Mouse (Mus musculus) bone marrow macrophage, adult 2 months (primary cell): ENCODE data around the gene Serinc2. TPM values are rescaled to one million over a fixed set of nuclear protein-coding genes. Genes with fewer than 3 reads are reported as not detected.

ENCODE experiments used
- H3K27ac ChIP-seq: 2 replicates; pipeline ENCODE4 v1.5.1; 2012; ENCODE audit warnings: low read depth, low read length; ENCODE audit not compliant: insufficient read depth
- H3K4me1 ChIP-seq: 2 replicates; pipeline ENCODE4 v1.6.1; 2012; ENCODE audit warnings: low read length; ENCODE audit not compliant: control insufficient read depth, insufficient read depth
- H3K4me3 ChIP-seq: 2 replicates; pipeline ENCODE4 v1.5.1; 2012; ENCODE audit warnings: mild to moderate bottlenecking, low read length, moderate library complexity; ENCODE audit not compliant: insufficient read depth
- CTCF ChIP-seq: IDR thresholded peaks from 2 replicates; pipeline ENCODE4 v1.5.1; 2012; ENCODE audit warnings: low read depth, mild to moderate bottlenecking, low read length, moderate library complexity
- POLR2A ChIP-seq: IDR thresholded peaks from 2 replicates; pipeline ENCODE4 v1.6.1; 2012; ENCODE audit warnings: mild to moderate bottlenecking, low read depth, low read length, borderline replicate concordance
- polyA plus RNA-seq: library from polyadenylated mRNA; stranded (reverse); fragments of >200 nt; gene quantifications from 2 replicates; pipeline ENCODE4 v1.2.4, GENCODE M21; 2012; ENCODE audit not compliant: missing spikeins, insufficient read depth, insufficient read length

Gene Serinc2
- polyA plus RNA-seq, 1 experiment = 1.3 TPM

GRCm38 (mm10) chr4:130213857-130214256 is 65.1 kb downstream of the Serinc2 start:
- TF ChIP-seq POLR2A = no peak
- no peak for TF ChIP-seq CTCF
- Histone ChIP-seq H3K4me3 (no peak overlapping the region), H3K4me1 (peaks cover 4% of the 10 kb centered on the region; the same call in 1 of the 2 replicates), H3K27ac (no peak overlapping the region)

GRCm38 (mm10) chr4:130213197-130213596 is 65.8 kb downstream of the Serinc2 start:
- H3K27ac ChIP-seq = no peak overlapping the region
- H3K4me1 ChIP-seq = peaks cover 4% of the 10 kb centered on the region; the same call in 1 of the 2 replicates
- no peak overlapping the region for H3K4me3 ChIP-seq
- no peak for TF ChIP-seq POLR2A
- TF ChIP-seq CTCF = no peak

- no peak for TF ChIP-seq POLR2A
- TF ChIP-seq CTCF = no peak
- Histone ChIP-seq H3K4me3 (no peak overlapping the region), H3K4me1 (peaks cover 4% of the 10 kb centered on the region; the same call in 1 of the 2 replicates), H3K27ac (no peak overlapping the region)
Observed at GRCm38 (mm10) chr4:130212421-130212820, 66.6 kb downstream of the Serinc2 start.

- Histone ChIP-seq H3K4me1 (peaks cover 4% of the 10 kb centered on the region; the same call in 1 of the 2 replicates), H3K27ac (no peak overlapping the region), H3K4me3 (no peak overlapping the region)
- TF ChIP-seq CTCF (no peak), POLR2A (no peak)
Observed at GRCm38 (mm10) chr4:130211870-130212269, 67.1 kb downstream of the Serinc2 start.

Other genes starting within 250 kb of the Serinc2 start
- gene Col16a1, start 231.4 kb downstream of the Serinc2 start, polyA plus RNA-seq = 0.48 and 1.1 TPM in 2 replicates
- 41.4 and 44.1 TPM in 2 replicates for gene Pef1, start 176.6 kb downstream of the Serinc2 start, polyA plus RNA-seq
- not detected in 2 replicates for gene Hcrtr1, start 139.8 kb downstream of the Serinc2 start, polyA plus RNA-seq
- 0.58 and 0.92 TPM in 2 replicates for gene Tinagl1, start 104.1 kb downstream of the Serinc2 start, polyA plus RNA-seq
- gene Gm853, start 56.8 kb downstream of the Serinc2 start, polyA plus RNA-seq = not detected in 2 replicates
- gene Fabp3, start 29.4 kb upstream of the Serinc2 start, polyA plus RNA-seq = 3.0 and 3.9 TPM in 2 replicates
- not detected in 2 replicates for gene Gm10570, start 29.5 kb upstream of the Serinc2 start, polyA plus RNA-seq
- gene Zcchc17, start 80.7 kb upstream of the Serinc2 start, polyA plus RNA-seq = 40.5 and 42.9 TPM in 2 replicates
- 24.3 and 26.6 TPM in 2 replicates for gene Snrnp40, start 80.9 kb upstream of the Serinc2 start, polyA plus RNA-seq